Mouse (Mus musculus) embryonic fibroblast, embryonic 13.5 days (primary cell): ENCODE measurements around the gene Mtus2. TPM values are rescaled to one million over a fixed set of nuclear protein-coding genes. Genes with fewer than 3 reads are reported as not detected.

Source experiments
- H3K27ac ChIP-seq: 2 replicates; pipeline ENCODE4 v1.5.1; 2012; ENCODE audit warnings: low read length, control low read depth, inconsistent platforms; ENCODE audit not compliant: insufficient read depth
- H3K4me1 ChIP-seq: 2 replicates; pipeline ENCODE4 v1.6.1; 2011; ENCODE audit warnings: low read length; ENCODE audit not compliant: control insufficient read depth, insufficient read depth
- H3K4me3 ChIP-seq: 2 replicates; pipeline ENCODE4 v1.5.1; 2011; ENCODE audit warnings: mild to moderate bottlenecking, control low read depth, low read length; ENCODE audit not compliant: insufficient read depth
- CTCF ChIP-seq: IDR thresholded peaks from 2 replicates; pipeline ENCODE4 v1.5.1; 2011; ENCODE audit warnings: mild to moderate bottlenecking, control low read depth, low read length, moderate library complexity, borderline replicate concordance; ENCODE audit not compliant: insufficient read depth
- POLR2A ChIP-seq: IDR thresholded peaks from 2 replicates; pipeline ENCODE4 v1.6.1; 2011; ENCODE audit warnings: low read depth, mild to moderate bottlenecking, control low read depth, low read length, moderate library complexity
- polyA plus RNA-seq: library from polyadenylated mRNA; stranded (reverse); fragments of >200 nt; gene quantifications from 2 replicates; pipeline ENCODE4 v1.2.4, GENCODE M21; 2011; ENCODE audit warnings: low read depth; ENCODE audit not compliant: missing spikeins, insufficient read length

Mtus2 gene
- polyA plus RNA-seq, 1 experiment = 7.5 TPM

DNA sequence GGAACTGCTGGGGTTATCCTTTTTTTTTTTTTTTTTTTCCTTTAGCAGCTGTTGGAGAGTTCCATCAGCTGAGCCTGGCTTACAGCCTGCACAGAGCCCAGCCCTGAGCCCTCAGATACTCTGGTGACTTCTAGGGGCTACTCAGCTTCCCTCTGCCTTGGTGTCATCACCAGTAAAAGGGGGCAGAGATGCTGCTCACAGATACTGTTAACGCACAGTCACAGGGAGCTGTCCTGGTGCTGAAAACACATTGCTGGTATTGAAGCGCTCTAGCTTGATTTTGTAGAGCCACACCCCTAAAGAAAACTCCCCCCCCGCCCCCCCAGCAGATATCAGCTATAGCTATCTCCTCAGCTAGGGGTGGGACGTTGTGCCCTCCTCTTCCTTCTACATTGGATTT, 112.8 kb downstream of the Mtus2 start:
- Histone ChIP-seq H3K27ac (no peak overlapping the region), H3K4me3 (no peak overlapping the region), H3K4me1 (no peaks in the 10 kb centered on the region)
- TF ChIP-seq POLR2A (no peak), CTCF (no peak)

DNA sequence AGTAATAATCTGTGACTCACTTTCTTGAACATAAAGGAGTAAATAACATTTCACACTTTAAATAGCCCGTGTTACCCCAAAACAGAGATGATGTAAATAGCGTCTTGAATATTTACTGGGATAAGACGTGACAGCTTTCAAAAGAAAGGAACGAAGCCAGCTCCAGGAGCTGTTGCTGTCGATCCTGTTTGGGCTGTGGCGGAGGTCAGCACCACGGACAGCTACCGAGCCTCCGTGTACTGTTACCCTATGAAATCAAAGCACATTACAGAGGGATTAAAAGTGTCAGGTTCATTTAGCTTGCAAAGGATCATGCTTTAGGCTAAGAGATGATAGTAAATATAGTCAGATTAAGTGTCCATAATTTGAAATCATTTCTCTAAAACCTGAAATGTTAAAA, 114.7 kb downstream of the Mtus2 start:
- no peak for TF ChIP-seq CTCF
- Histone ChIP-seq H3K27ac (no peak overlapping the region), H3K4me1 (no peaks in the 10 kb centered on the region), H3K4me3 (no peak overlapping the region)

DNA sequence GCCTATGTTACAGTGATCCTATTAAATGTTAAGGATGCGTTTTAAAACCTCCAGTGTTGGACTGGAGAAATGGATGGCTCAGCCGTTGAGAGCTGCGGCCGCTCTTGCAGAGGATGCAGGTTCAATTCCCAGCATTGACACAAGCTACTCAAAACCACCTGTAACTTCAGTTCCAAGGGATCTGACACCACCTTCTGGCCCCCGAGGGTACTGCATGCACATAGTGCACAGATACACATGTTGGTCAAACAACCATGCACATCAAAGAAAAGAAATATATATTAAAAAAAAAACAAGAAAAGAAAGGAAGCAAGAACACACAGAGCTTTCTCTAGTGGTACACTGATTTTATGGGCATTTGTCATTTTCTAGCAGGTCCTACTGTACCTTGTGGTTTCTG, 116.3 kb downstream of the Mtus2 start:
- H3K27ac ChIP-seq = no peak overlapping the region
- TF ChIP-seq POLR2A (no peak), CTCF (no peak)
- H3K4me1 ChIP-seq = no peaks in the 10 kb centered on the region
- no peak overlapping the region for H3K4me3 ChIP-seq

DNA sequence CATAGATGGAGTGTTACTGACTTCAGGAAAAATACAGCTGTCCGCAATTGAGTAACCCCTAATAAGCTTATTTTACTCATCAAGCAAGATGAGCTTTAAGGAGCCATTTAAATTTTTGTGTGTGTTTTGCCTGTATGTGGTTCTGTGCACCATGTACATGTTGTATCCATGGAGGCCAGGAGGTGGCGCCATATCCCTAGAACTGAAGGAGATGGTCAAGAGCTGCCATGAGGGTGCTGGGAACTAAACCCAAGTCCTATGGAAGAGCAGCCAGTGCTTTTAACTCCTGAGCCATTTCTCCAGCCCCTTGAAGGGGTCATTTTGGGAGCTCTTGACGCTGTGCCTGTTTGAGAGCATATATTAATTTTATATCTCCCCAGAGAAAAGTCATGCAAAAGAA, 122.6 kb downstream of the Mtus2 start:
- no peak for TF ChIP-seq POLR2A
- TF ChIP-seq CTCF = no peak
- H3K27ac ChIP-seq = no peak overlapping the region

DNA sequence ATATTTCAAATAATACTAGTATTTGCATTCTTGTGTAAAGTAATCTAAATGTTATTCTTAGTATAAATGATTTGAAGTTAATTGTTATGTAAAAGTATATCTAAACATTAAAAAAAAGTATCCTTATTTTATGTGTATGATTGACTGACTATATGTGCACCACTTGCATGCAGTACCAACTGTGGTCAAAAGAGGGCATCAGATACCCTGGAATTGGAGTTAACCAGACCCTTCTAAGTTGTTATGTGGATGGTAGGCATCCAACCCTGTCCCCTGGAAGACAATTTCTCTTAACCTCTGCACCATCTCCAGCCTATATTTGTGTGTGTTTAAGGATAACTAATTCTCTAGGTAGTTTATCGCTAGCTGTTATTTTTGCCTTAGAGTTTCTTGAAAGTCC, 126.4 kb downstream of the Mtus2 start:
- no peak overlapping the region for H3K4me3 ChIP-seq
- TF ChIP-seq POLR2A (no peak), CTCF (no peak)
- no peak overlapping the region for H3K27ac ChIP-seq
- H3K4me1 ChIP-seq = no peaks in the 10 kb centered on the region

More for the DNA sequence above, 122.6 kb downstream of the Mtus2 start:
- no peaks in the 10 kb centered on the region for H3K4me1 ChIP-seq
- no peak overlapping the region for H3K4me3 ChIP-seq

DNA sequence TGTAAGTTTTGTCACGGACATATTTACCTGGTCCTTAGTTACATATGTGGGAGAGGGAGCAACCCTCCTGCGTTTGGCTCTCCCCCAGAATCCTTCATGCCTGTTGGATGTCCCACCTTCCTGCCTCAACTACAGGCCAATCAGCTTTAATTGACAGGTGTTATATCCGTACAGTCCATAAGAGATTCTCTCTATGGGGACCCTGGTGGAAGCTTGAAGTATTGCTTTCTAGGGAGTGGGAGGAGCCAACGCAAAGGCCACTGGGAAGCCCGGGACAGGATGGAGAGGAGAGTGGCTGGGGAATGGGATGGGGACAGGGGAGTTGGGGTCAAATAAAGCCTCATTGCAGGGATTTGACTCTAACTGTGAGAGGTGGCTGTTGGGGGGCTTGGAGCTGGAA, 127.6 kb downstream of the Mtus2 start:
- Histone ChIP-seq H3K27ac (no peak overlapping the region), H3K4me1 (no peaks in the 10 kb centered on the region), H3K4me3 (no peak overlapping the region)
- TF ChIP-seq POLR2A (no peak), CTCF (no peak)

DNA sequence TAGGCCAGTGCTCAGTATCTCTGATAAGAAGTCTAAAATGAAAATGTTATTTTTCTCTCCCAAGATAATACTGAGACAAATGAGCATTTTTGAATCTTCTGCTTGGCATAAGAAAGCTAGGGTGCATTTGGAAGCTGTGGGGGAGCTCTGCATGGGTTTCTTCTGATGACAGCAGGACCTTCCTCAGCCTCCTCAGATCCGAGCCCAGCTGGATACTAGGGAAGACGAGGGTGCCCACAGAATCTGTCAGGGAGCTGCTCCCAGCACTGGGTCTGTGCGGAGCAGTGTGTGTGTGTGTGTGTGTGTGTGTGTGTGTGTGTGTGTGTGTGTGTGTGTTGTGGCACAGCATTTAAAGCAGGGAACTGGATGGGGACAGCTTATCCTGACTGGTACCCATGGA, 130.7 kb downstream of the Mtus2 start:
- TF ChIP-seq CTCF = no peak
- TF ChIP-seq POLR2A = no peak
- no peaks in the 10 kb centered on the region for H3K4me1 ChIP-seq
- H3K27ac ChIP-seq = no peak overlapping the region
- no peak overlapping the region for H3K4me3 ChIP-seq

DNA sequence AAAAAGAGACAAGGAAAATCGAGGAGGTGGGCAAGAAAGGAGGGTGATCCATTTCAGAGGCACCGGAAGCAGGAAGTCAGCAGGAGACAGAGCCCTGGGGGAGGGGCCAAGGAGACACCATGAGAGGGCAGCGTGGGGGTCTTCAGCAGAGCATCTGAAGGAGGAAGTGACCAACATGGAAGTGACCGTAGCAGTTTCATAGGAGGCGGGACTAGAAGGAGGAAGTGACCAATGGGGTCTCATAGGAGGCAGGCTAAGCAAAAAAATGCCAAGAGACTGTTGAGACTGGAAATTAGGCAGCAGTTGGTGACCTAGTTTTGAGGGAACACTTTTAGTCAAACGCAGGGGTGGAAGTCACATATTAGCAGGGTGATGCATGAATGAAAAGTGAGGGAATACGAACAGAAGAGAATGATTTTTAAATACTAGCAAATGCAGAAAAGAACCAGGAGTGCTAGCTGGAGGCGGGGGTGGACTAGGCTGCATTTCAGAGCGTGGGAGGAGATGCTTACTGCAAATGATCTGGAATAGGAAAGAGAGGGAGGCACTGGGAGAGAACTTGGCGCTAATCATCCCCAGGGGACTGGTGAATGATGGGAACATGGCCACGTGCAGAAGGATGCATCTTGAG, 133.2 kb downstream of the Mtus2 start:
- Histone ChIP-seq H3K4me1 (no peaks in the 10 kb centered on the region), H3K4me3 (no peak overlapping the region), H3K27ac (no peak overlapping the region)
- TF ChIP-seq POLR2A (no peak), CTCF (no peak)

DNA sequence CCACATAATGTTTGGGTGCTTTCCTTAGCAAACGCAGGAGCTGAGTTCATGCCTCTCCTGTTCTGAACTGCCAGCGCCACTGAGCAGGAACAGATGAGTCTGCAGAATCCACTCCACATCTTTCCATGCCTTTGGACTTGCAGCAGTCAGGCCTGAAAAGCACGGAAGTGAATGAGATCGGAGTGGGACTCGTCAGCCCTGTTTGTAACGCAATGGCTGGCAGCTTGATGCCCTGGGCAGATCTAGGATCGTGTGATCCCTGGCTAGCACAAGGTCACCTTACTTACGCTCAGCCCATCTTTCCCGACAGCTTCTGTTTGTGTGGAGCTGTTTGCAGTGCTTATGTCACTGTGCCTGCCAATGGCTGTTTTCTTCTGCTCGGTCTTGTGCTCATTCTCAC, 137.5 kb downstream of the Mtus2 start:
- H3K27ac ChIP-seq = no peak overlapping the region
- H3K4me3 ChIP-seq = no peak overlapping the region
- TF ChIP-seq POLR2A = no peak
- no peak for TF ChIP-seq CTCF
- no peaks in the 10 kb centered on the region for H3K4me1 ChIP-seq

DNA sequence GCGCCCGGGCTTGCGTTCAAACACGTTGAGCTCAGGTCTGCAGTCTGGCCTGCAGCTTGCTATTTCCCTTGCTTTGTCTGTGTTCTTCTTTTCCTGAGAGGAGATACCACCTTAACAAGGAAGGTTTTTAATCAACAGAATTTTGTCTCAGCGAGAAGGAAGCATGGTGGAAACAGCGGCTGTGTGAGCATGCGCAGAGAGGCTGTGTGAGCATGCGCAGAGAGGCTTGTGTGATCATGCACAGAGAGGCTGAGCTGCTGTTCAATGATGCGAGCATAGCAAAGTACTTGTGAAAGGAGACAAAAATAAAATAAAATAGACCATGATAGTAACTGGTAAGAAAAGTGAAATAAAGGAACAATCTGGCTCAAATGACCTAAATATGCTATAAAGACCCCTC, 142.2 kb downstream of the Mtus2 start:
- TF ChIP-seq CTCF (no peak), POLR2A (no peak)
- no peak overlapping the region for H3K4me3 ChIP-seq
- H3K27ac ChIP-seq = no peak overlapping the region
- no peaks in the 10 kb centered on the region for H3K4me1 ChIP-seq

DNA sequence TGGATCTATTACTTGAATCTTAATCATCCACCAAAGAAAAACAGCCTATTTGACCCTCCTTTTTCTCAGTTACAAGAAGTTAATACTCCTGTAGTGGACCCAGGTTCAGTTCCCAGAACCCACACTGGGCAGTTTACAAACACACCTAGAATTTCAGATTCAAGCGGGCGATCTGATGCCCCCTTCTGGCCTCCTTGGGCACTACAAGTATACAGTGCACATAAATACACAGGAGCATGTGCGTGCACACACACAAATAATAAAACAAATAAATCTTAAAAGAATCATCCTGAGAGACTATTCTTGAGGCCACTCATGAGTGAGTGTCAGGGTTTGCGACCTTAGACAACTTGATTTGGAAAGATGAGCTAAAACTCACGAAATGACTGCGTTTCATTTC, 150.2 kb downstream of the Mtus2 start:
- no peak overlapping the region for H3K4me3 ChIP-seq
- TF ChIP-seq CTCF (no peak), POLR2A (no peak)
- H3K27ac ChIP-seq = no peak overlapping the region
- H3K4me1 ChIP-seq = no peaks in the 10 kb centered on the region
